Mouse (Mus musculus): ENCODE results near the gene Endov.
A peak's percentile ranks its signal among the peaks of the same experiment; 100 is the strongest.

The Endov gene

DNA sequence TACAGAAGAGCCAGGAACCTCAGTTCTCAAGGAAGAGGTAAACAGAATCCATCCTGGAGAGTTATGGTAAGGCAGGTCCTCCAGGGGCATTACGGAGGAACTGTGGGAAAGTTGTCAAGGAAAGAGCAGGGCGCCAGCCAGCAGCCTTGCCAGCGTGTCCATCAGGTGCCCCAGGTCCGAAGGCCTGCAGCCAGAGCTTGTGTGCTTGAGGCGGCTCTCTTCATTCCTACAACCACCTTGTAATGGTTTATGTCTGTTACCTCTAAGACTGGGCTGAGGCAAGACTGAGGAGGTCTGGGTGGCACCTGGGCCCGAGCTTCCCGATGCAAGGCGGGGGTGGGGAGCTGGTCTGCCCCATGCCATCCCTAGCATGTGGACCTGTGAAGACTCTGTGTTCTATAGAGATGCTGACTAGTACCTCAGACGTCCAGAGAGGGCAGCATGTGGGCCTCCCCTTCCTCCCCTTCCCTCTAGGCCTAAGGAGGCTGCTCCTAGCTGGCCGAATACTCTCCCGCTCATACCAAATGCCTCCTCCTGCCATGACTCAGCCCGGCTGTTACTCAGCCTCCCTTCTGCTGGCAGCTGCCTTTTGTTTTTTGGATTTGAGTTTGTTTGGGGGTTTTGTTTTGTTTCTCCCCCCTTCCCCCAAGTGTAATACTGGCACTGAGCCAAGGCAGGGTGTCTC, 25.7 kb downstream of the Endov start:
- DNase-seq (ENCODE audit: low read depth, low spot score), result peak; percentile 27

DNA sequence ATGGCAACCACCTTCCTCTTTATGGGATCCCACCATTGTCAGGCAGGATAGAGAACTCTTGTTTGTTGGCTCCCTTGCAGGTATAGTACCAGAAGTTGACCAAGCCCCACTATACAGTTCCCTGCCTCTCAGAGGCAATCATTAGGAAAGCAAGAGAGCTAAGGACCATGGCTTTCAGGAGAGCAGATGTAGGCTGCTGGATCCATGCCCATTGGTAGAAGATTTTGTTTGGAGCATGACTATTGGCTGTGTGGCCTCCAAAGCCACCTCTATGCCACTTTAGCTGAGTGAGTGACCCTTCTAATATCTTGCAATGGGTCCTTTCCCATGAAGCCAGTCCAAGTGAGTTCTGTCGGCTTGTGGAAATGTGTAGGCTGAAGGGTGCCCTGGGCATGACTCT, 28.2 kb downstream of the Endov start:
- DNase-seq (ENCODE audit: low read depth, low spot score), result no peak

DNA sequence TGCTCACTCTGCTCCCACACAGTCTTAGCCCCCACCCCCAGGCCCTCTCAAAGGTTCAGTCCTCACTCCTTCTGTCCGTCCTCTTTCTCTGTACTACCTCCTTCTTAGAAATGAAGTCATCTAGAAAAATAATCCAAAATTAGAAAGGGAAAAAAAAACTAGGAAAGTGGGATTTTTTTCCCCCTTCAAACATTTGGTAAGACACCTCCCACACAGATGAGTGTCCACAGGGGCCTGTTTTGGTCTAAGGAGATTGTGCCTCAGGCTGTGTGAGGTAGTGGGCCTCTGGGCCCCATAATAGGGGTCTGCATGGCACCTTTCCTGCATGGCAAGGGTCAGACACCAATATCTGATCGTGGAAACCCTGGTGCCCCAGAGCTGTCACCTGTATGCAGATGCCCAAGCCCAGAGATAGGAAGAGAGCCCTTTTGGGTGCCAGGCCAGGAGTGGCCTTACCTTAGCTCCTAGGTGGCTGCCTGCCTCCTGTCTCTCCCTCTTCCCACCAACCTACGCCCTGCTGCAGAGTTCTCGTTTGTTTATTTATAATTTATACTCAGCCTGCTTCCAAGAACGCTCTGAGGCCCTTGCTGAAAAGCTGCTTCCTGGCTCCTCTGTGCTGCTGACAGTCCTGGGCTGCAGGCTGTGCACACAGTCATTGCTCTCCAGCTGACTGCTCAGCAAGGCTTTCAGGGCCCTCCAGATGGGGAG, 29.0 kb downstream of the Endov start:
- no peak for DNase-seq (ENCODE audit: low read depth, low spot score)

DNA sequence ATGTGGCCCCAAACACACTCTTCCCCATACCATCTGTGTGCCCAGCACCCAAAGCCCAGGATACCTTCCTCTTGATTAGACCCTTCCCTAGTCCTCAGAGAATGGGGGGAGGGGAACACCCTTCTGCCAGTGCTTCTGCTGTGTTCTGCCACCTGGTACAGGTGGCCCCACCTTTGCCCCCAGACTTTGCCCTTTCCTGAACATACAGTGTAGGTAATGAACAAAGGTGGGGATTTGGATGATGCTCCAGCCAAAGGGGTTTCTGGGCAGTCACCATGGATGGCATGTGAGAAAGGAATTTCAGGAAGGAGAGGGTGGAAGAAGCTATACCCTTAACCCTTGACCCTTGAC, 29.5 kb downstream of the Endov start:
- DNase-seq (ENCODE audit: low read depth, low spot score), result no peak

DNA sequence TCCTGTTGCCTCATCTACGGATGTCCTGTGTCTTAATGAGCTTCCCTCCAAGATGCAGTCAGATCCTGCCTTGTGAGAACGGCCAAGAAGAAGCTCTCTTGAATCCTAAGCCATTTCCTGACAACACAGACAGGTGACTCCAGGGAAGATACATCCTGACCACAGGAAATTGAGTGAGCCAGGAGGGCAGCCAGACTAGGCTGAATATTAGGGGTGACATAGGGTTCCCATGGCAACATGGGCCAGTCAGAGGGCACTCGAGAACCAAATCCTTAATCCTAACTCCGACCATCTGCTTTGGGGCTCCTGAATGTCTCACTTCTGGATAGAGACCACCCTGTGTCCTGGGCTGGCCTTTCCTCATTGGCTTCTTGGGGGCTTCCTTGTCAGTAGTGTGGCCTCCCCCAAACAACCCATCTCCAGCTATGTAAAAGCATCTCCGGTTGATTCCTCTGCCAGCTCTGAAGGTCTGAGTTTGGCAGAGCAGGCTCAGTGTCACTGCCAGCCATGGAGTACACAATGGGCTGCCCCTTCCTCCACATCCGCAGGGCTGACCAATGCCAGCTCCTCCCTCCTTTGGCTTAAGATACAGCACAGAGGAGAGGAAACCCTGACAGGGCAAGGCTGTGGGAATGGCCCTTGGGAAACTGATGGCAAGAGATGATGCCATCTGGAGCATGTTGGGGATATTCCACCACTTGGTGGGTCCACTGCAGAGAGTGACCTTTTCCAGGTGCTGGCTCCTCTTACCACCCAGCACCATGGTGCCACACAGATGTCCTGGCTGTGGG, 31.0 kb downstream of the Endov start:
- DNase-seq (ENCODE audit: low read depth, low spot score), result no peak

DNA sequence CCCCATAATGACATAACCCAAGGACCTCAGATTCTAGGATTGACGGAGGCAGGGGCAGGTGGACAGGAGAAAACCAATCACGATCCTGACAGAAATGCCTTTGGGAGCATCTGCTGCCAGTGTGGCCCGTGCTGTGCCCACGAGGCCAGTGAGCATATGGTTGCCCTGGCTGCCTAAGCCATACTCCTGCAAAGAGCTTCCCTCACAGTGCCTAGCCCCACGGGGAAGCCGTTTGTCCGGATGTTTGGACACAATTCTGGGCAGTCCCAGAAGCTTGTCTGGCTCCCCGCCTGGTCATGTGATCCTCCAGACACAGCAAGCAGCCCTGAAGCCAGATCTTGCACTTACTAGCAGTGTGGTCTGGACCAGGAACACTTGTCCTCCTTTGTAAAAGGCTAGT, 31.6 kb downstream of the Endov start:
- DNase-seq (ENCODE audit: low read depth, low spot score), result no peak

DNA sequence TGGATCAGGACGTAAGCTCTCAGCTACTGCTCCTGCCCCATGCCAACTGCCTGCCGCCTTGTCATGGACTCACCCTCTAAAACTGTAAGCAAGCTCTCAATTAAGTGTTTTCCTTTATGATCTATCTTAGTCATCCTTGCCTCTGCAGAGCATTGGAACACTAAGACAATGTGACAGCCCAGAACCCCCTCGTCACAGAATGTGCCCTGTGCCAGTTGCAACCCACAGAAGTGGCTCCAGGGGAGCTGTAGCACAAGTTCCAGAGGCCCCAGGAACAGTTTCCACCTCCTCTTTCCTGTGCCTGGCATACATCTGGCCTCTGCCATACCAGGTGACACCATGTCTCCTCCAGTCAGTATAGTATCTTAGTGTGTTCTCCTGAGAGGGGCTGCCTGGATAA, 32.2 kb downstream of the Endov start:
- no peak for DNase-seq (ENCODE audit: low read depth, low spot score)

DNA sequence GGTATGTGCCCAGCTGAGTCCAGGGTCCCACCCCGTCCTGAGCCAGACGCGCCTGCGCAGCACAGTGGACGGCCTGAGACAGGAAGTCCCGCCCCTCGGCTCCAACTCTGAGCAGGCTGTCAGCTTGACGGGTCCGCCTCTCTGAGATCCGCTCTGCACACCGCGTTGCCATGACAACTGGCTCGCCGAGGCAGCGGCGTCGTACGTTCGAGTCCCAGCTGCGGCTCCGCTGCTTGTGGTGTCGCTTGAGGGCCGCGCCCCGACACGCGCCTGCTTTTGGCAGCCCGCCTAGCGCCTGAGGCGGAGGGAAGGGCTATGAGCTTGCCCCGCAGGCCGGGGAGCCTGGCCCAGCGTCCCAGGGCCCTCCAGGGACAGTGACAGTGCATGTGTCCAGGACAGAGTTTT, 33.4 kb downstream of the Endov start:
- peak; percentile 96 for DNase-seq (ENCODE audit: low read depth, low spot score)

DNA sequence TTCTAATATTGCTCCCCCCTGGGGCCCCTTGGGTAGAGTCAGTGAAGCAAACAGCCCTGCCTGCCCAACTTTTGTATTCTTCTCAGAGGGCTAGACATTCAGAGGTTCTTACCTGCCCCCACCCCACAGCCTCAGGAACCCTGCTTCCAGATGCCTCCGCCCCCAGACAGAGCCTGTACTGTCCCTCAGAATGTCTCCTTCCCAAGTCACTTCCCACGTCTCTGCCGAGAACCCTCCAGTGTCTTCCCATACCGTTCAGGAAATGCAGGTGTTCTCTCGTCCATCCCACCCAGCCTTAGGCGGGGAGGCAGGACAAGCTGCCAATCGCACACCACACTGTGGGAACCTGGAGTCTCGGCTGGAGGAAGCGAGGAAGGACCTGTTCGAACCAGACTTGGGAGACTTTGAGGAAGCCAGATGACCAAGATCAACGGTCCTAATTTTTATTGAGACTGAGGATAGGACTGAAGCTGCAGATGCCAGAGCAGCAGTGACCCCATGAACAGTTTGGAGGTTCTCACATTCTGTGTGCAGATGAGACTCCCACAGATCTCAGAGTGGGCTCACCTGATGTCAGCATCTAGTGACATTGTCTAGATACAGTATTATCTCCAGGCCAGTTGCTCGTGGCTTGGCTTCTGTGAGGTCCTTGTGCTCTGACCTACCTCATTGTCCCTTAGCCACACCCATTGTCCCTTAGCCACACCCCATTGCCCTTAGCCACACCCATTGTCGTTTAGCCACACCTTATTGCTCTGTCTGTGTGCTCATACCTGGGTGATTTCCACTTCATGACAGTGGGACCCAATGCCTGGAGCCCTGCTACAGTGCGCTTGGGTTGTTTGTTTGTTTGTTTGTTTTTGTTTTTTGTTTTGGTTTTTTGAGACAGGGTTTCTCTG, 35.2 kb downstream of the Endov start:
- DNase-seq (ENCODE audit: low read depth, low spot score), result peak; percentile 67

DNA sequence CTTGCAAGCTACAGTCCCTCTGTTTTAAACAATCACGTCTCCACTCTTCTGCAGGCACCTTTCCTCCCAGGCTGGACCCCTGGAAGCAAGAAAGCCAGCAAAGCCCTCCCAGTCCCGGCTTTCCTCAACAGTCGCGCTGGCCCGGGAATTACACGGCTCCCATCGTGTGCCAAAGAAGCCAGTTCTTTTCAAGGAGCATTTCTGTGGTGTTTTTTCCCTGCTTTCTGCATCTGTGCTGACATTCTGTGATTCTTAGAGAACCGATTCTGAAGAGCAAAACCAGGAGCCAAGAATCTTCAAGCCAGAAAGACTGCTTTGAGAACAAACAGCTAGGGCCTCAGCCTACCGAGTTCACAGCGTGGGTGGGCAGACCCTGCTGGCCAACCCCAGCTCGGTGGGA, 37.8 kb downstream of the Endov start:
- DNase-seq (ENCODE audit: low read depth, low spot score), result no peak

DNA sequence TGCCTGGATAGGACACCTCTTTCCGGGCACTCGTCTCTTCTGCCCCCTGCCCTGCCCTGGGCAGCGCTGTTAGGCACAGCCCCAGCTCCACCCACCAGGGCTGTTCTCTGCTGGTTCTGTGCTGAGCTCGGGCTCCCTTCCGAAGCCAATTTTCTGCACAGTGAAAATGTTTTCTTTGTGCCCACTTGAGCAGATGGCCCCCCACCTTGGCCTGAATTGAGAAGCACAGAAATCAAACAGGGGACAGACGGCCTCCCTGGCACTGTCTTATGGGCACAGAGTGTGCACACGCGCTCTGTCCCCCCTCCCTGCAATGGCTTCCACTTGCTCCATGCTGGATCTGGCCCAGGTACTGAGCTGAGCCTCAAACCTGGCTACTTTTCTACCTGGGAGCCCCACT, 41.3 kb downstream of the Endov start:
- DNase-seq (ENCODE audit: low read depth, low spot score), result no peak

DNA sequence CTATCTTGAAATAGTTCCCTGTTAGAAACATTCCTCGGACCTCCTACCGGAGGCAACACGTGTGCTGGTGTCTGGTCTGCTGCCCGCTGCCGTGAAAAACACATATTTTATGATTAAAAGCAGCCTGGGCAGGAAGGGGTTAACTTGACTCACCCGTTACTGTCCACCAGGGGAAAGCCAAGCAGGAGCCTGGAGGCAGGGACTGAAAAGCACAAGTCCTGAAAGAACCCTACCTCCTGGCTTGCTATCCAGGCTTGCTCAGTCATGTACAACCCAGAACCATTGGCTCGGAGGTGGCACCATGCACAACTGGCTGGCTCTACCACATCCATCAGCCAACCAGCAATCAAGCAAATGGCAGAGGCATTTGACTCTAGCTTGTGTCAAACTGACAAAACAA, 42.6 kb downstream of the Endov start:
- DNase-seq (ENCODE audit: low read depth, low spot score), result no peak

DNA sequence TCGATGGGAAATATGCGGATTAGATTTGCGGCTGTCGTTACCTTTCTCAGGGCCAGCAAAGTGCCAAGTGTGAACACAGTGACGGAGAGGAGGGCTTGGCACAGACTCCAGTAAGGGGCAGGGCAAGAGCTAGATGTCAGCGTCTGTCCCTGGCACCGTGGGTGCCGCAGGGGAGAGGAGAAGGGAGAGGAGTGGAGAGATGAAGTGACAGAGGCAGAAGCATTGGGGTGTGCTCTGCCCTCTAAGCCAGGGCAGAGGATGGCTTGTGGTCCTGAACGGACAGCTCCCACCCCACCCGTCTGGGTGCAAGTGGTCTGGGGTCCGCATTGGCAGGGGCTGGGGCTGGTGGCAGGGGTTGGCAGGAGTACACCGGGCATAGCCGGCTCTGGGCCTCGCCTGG, 48.8 kb downstream of the Endov start:
- DNase-seq (ENCODE audit: low read depth, low spot score), result peak; percentile 38

DNA sequence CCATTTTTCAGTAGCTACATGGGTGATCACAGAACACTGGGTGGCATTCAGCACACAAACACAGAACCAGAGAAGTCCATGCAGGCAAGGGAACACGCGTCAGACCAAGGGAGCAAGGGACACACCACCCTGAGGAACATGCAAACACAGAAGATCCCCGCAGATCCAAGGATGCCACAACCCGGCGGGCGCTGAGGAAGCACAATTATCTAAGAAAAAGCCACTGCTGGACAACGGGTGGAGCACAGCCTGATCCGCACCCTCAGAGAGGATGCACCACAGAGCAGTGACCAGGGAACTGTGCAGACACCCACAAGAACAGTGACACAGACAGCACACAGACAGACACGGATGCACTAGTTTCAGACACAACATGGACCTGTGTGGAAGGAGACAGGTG, 49.4 kb downstream of the Endov start:
- DNase-seq (ENCODE audit: low read depth, low spot score), result no peak

DNA sequence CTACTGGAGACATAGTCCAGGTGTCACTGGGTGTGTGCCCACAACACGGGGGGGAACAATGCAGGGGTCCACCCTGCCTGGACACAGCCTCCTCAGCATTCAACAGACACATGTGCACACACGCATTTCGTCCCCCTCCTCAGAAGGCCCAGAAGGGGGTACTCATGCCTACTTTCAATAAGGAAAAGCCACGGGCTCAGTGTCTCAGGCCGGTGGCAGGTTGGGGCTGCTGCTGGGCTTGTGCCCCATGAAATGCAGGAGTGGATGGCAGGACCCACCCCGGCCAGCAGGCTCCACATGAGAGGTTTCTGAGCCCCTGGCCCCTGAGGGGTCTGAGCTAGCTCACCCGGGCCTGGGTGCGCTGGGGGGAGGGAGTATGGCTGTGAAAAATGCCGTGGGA, 49.9 kb downstream of the Endov start:
- no peak for DNase-seq (ENCODE audit: low read depth, low spot score)

DNA sequence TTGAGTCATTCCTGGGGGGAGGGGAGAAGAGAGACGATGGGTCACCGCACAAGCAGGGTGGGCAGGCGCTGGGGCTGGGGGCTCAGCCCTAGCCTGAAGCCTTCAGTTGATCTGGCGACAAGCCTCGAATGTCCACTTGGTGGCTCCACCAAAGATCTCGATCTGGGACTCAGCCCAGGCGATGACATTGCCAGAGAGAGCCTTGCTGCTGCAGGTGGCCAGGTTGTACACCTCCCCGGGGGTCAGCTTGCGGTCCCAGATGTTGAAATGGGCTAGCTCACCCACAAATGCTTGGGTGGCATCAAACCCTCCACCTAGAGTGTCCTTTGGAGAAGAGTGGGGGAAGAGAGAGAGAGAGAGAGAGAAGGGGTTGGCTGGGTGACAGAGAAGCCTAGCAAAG, 51.2 kb downstream of the Endov start:
- DNase-seq (ENCODE audit: low read depth, low spot score), result no peak

DNA sequence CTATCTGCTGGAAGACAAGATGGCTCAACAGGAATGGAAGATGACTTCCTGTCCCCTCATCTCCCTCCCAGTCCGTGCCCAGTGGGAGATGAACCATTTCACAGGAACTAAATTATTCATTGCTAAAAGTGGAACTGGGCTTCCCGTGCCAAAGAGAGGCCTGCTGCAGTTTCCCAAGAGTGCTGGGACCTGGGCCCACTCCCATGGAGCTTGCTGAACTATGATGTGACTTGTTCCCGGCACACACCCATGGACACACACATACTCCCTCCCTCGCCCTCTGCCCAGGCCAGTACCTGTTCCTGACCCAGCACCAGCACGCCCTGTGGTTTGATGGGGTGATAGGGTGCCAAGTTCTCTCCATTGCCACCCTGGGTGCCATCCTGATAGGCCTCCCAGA, 51.7 kb downstream of the Endov start:
- DNase-seq (ENCODE audit: low read depth, low spot score), result no peak

DNA sequence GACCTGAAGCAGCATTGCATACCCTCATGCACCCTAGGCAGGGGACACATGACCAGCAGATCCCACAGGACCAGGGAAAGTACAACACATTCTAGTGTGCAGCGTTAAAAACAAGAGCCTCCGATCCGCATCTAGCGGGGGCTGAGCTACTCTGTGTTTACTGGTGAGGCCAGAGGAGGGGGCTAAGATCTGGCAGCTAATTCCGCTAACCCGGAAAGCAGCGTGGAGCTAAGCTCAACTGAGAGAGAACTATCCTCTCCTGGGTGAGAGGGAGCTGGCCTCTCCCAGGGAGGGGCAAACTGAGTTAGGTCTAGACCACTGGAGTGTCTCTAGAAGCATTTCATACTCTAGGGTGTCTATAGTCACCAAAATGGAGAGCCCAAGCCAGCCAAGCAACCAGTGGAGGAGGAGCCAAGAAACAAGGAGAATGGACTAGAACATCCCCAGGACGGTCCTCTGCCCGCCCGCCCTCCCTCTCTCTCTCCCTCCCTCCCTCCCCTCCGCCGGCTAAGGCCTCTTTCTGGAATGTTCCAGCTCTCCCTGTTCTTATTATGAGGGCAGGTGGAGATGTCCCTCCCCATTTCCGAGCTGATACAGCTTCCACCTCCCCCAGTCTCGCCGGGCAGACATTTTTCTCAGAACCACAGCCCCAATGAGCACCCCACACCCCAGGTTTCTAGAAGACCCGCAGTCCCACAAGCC, 52.8 kb downstream of the Endov start:
- DNase-seq (ENCODE audit: low read depth, low spot score), result no peak

DNA sequence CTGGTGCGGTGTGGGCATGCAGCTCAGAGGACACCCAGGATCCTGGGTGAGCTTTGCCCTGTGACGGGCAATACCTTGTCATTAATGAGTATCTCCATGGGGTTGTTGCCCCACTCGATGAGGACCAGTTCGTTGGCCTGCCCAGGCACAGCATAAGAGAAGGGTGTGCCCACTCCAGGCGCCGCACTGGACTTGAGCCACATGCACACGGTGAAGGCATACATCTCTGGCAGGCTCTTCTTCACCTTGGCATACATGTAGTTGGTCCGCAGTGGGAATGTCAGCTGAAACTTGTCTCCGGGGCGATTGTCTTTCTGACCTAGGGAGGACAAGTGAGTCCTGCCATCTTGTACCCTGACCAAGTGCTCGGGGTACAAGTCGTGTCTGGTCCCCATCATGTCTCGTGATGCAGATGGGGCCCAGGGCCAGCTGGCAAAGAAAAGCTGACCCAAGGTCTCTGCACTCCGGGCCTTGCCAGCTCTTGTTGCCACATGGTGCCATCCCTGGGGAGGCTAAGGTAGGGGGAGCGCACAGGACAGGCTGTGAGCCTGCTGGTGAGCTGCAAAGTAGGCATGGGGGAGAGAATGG, 53.5 kb downstream of the Endov start:
- DNase-seq (ENCODE audit: low read depth, low spot score), result no peak

DNA sequence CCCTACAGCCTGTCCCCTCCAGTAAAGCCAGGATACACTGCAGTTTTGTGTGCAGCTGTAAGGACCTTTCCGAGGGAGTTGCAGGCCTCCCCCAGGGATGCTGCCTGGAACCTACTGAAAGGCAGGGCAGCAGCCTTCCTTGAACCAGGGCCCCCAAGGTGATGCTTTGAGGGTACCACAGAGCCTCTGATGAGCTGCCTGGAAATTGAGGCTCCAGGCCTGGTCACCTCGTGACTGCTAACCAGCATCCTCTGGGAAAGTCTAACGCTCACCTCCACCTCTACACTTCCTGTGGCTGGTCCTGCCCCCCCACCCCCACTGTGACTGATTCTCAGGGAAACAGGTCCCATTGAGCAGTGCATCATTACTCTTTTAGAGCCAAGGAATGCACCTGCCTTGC, 54.1 kb downstream of the Endov start:
- DNase-seq (ENCODE audit: low read depth, low spot score), result no peak

Data from R1 (cell line).